Mouse (Mus musculus) cerebellum, adult 11 months (tissue): ENCODE results near the gene Focad.

Source experiments
- DNase-seq: peaks from one replicate; pipeline ENCODE4 v3.0.0; 2022

The Focad gene

GRCm38 (mm10) chr4:88211200-88211885 lies 116.9 kb downstream of the Focad start:
- no peak for DNase-seq

- DNase-seq = no peak
Measured at GRCm38 (mm10) chr4:88213895-88214294, 119.5 kb downstream of the Focad start.

- no peak for DNase-seq
Measured at GRCm38 (mm10) chr4:88218286-88218685, 123.9 kb downstream of the Focad start.

GRCm38 (mm10) chr4:88218797-88219196 lies 124.4 kb downstream of the Focad start:
- DNase-seq = no peak

GRCm38 (mm10) chr4:88231375-88231774 lies 136.9 kb downstream of the Focad start:
- no peak for DNase-seq

- no peak for DNase-seq
Measured at GRCm38 (mm10) chr4:88235941-88236340, 141.5 kb downstream of the Focad start.

GRCm38 (mm10) chr4:88236926-88237756 lies 142.7 kb downstream of the Focad start:
- DNase-seq = no peak

- no peak for DNase-seq
Measured at GRCm38 (mm10) chr4:88238351-88238750, 143.9 kb downstream of the Focad start.

GRCm38 (mm10) chr4:88243834-88244233 lies 149.4 kb downstream of the Focad start:
- DNase-seq = no peak

GRCm38 (mm10) chr4:88245494-88245893 lies 151.1 kb downstream of the Focad start:
- DNase-seq = no peak

GRCm38 (mm10) chr4:88261349-88261748 lies 166.9 kb downstream of the Focad start:
- DNase-seq = no peak

GRCm38 (mm10) chr4:88264536-88264935 lies 170.1 kb downstream of the Focad start:
- no peak for DNase-seq

- peak; percentile 34 for DNase-seq
Measured at GRCm38 (mm10) chr4:88270408-88271067, 176.1 kb downstream of the Focad start.

- DNase-seq = no peak
Measured at GRCm38 (mm10) chr4:88275571-88276041, 181.2 kb downstream of the Focad start.

GRCm38 (mm10) chr4:88276058-88276734 lies 181.8 kb downstream of the Focad start:
- DNase-seq = no peak

GRCm38 (mm10) chr4:88278524-88278923 lies 184.1 kb downstream of the Focad start:
- no peak for DNase-seq

GRCm38 (mm10) chr4:88280536-88280935 lies 186.1 kb downstream of the Focad start:
- DNase-seq = no peak

- no peak for DNase-seq
Measured at GRCm38 (mm10) chr4:88295537-88295936, 201.1 kb downstream of the Focad start.

- DNase-seq = no peak
Measured at GRCm38 (mm10) chr4:88299551-88299950, 205.1 kb downstream of the Focad start.

GRCm38 (mm10) chr4:88300832-88301621 lies 206.6 kb downstream of the Focad start:
- no peak for DNase-seq

GRCm38 (mm10) chr4:88302291-88302690 lies 207.9 kb downstream of the Focad start:
- peak; percentile 21 for DNase-seq

- no peak for DNase-seq
Measured at GRCm38 (mm10) chr4:88307691-88308090, 213.3 kb downstream of the Focad start.
